Mouse (Mus musculus): ENCODE results near the gene Gm10985. TPM values are rescaled to one million over a fixed set of nuclear protein-coding genes. Genes with fewer than 3 reads are reported as not detected.
A peak's percentile ranks its signal among the peaks of the same experiment; 100 is the strongest.

Gene Gm10985
- polyA plus RNA-seq, 1 experiment from 2014 or later: not detected

DNA sequence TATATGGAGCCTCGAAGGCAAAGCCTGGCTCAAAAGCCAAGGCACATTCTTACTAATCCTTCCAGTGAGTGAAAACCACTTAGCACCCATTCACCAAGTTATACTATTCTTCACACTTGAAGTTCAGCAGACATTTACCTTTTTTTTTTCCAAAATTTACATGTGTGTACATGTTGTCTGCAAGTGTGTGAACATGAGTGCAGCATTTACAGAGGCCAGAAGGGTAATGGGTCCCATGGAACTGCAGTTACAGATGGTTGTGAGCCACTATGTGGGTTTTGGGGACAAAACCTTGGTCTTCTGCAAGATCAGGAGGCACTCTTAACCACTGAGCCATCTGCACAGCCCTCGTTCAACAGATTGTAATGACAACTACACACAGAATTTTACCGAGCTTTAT, 9.9 kb downstream of the Gm10985 start:
- Histone ChIP-seq H3K4me1 (replicated peaks; ENCODE audit: control insufficient read depth, insufficient read depth, low read length) (no peaks in the 10 kb centered on the region), H3K9ac (replicated peaks; ENCODE audit: low read depth, low read length) (no peak overlapping the region), H3K9me3 (ENCODE audit: control insufficient read depth, low read length) (no peaks in the 10 kb centered on the region), H3K27me3 (replicated peaks; ENCODE audit: control insufficient read depth, insufficient read depth, low read length) (no peaks in the 10 kb centered on the region), H3K27ac (ENCODE audit: low read length) (no peak overlapping the region), H3K4me2 (ENCODE audit: low read length) (no peak overlapping the region), H3K4me3 (replicated peaks; ENCODE audit: low read length) (no peak overlapping the region), H3K36me3 (ENCODE audit: control insufficient read depth, insufficient read depth) (peaks cover 11% of the 10 kb centered on the region)
- 84% methylated on average over 3 of the region's 3 CpGs for WGBS
- no peak for ATAC-seq

DNA sequence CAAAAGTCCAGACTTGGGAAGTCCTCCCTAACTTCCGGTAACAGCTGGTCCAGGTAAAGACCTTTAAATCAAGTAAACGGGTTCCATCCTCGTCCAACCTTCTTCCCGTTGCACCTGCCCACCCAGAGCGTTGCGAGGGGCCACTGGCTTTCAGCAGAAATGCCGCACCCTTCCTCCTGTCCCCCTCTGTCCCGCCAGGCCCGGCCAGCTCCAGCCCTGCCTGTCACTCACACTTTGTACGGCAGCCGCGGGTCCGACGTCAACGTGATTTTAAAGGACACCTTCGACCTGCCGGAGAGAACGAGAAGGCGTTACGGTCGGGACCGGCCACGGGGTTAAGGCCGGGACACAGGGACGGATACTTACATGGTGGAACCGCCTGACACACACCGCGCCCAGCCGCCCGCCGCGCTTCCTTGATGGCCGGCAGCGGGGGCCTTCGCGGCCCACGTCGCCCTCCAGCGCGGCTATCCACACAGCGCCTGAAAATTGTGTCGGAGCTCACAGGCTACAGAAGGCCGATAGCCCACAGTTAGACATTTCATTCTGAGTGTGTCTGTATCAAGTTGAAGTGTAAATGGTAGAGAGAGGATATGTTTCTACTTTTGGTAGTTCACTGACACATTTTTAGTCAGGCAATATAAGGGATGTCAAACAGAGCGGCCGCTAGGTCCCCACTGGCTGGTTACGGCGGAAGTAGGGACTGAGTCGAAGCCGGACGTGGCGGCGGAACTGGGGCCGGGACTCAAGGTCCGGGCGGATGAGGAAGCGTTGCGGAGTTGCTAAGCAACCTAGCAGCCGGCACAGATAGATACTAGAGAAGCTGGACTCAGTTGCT, 18.7 kb downstream of the Gm10985 start, which contains the start of gene Ufm1:
TSS of gene Ufm1 (minus strand) at position 448 of the 838 bp plus-strand sequence.
- Histone ChIP-seq H3K36me3 (ENCODE audit: control insufficient read depth, insufficient read depth) (peaks cover 17% of the 10 kb centered on the region), H3K9me3 (ENCODE audit: control insufficient read depth, low read length) (no peaks in the 10 kb centered on the region), H3K27me3 (replicated peaks; ENCODE audit: control insufficient read depth, insufficient read depth, low read length) (no peaks in the 10 kb centered on the region), H3K9ac (replicated peaks; ENCODE audit: low read depth, low read length) (peak within 1 kb of the TSS; percentile 64), H3K4me2 (ENCODE audit: low read length) (peak within 1 kb of the TSS; percentile 63), H3K4me1 (replicated peaks; ENCODE audit: control insufficient read depth, insufficient read depth, low read length) (peaks cover 11% of the 10 kb centered on the region), H3K27ac (ENCODE audit: low read length) (no peak within 1 kb of the TSS), H3K4me3 (replicated peaks; ENCODE audit: low read length) (peak within 1 kb of the TSS; percentile 68)
- ATAC-seq: peak; percentile 99
- under 1% methylated on average over 58 of the region's 58 CpGs for WGBS

DNA sequence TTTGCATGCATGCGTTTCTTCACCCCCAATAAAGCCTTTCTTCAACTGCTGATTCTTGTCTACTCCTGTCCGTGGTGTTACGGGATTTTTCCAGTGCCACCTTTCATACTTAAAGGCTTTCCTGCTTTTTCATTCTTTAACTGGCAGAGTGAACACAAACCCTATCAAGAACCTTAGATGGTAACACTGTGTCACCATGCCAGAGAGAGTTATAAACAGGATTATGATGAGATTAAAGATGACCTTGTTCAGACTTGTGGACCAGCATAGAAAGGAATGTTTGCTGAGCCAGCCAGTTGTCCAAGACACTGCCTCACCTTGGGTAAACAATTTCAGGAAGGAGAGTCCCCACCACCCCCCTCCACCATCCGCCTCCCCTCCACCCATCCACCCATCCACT, 23.3 kb downstream of the Gm10985 start:
- Histone ChIP-seq H3K9ac (replicated peaks; ENCODE audit: low read depth, low read length) (no peak overlapping the region), H3K4me3 (replicated peaks; ENCODE audit: low read length) (no peak overlapping the region), H3K27me3 (replicated peaks; ENCODE audit: control insufficient read depth, insufficient read depth, low read length) (no peaks in the 10 kb centered on the region), H3K36me3 (ENCODE audit: control insufficient read depth, insufficient read depth) (no peaks in the 10 kb centered on the region), H3K27ac (ENCODE audit: low read length) (no peak overlapping the region), H3K4me2 (ENCODE audit: low read length) (no peak overlapping the region), H3K9me3 (ENCODE audit: control insufficient read depth, low read length) (no peaks in the 10 kb centered on the region), H3K4me1 (replicated peaks; ENCODE audit: control insufficient read depth, insufficient read depth, low read length) (peaks cover 8% of the 10 kb centered on the region)
- WGBS: 90% methylated on average over 4 of the region's 4 CpGs
- ATAC-seq: no peak

DNA sequence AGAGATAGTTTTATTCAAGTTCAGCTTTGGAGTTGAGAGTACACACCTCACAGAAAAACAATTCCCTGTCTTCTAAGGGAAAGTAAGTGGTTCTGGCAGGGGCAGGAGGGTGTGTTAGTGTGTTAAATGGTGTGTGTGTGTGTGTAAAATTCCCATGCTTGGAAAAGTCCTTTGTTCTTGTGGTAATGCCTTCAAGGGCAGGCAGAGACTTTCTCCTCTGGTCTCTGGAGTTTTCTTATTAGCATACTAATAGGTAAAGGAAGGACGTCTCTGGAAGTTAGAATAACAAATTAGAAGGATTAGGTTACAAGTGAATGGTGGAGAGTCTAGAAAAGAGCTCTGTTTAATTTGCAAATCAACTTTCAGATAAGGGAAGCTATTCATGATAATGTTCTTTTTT, 24.4 kb downstream of the Gm10985 start:
- 0% methylated on average over 1 of the region's 1 CpGs for WGBS
- no peak overlapping the region for H3K27ac ChIP-seq (ENCODE audit: low read length)
- ATAC-seq: no peak
- no peaks in the 10 kb centered on the region for H3K9me3 ChIP-seq (ENCODE audit: control insufficient read depth, low read length)
- H3K27me3 ChIP-seq (replicated peaks; ENCODE audit: control insufficient read depth, insufficient read depth, low read length): no peaks in the 10 kb centered on the region
- no peak overlapping the region for H3K4me2 ChIP-seq (ENCODE audit: low read length)
- H3K9ac ChIP-seq (replicated peaks; ENCODE audit: low read depth, low read length): no peak overlapping the region
- peaks cover 7% of the 10 kb centered on the region for H3K4me1 ChIP-seq (replicated peaks; ENCODE audit: control insufficient read depth, insufficient read depth, low read length)
- no peaks in the 10 kb centered on the region for H3K36me3 ChIP-seq (ENCODE audit: control insufficient read depth, insufficient read depth)
- no peak overlapping the region for H3K4me3 ChIP-seq (replicated peaks; ENCODE audit: low read length)

DNA sequence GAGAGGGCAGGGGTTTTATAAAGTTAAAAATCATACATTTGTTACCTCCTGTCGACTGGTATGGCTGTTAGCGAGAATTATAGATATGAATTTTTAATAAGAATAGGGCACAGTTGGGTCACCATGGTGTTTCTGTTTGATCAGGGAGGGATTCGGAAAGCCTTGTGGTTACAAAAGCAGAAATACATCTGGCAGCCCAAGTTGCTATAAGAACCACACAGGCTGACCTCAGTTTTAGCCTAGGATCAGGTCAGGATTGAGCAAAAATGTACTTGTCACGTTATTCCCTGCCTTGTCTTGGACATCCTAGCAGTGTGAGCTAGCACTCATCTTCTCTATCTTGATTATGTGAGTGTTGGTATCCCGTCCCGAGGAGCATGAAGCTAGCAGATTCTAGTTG, 25.6 kb downstream of the Gm10985 start:
- H3K9ac ChIP-seq (replicated peaks; ENCODE audit: low read depth, low read length): no peak overlapping the region
- no peaks in the 10 kb centered on the region for H3K9me3 ChIP-seq (ENCODE audit: control insufficient read depth, low read length)
- whole genome bisulfite sequencing: 85% methylated on average over 6 of the region's 6 CpGs
- no peaks in the 10 kb centered on the region for H3K27me3 ChIP-seq (replicated peaks; ENCODE audit: control insufficient read depth, insufficient read depth, low read length)
- no peaks in the 10 kb centered on the region for H3K36me3 ChIP-seq (ENCODE audit: control insufficient read depth, insufficient read depth)
- no peak overlapping the region for H3K27ac ChIP-seq (ENCODE audit: low read length)
- ATAC-seq: no peak
- H3K4me1 ChIP-seq (replicated peaks; ENCODE audit: control insufficient read depth, insufficient read depth, low read length): peaks cover 5% of the 10 kb centered on the region; the same call in 1 of the 2 replicates
- H3K4me2 ChIP-seq (ENCODE audit: low read length): no peak overlapping the region
- no peak overlapping the region for H3K4me3 ChIP-seq (replicated peaks; ENCODE audit: low read length)

DNA sequence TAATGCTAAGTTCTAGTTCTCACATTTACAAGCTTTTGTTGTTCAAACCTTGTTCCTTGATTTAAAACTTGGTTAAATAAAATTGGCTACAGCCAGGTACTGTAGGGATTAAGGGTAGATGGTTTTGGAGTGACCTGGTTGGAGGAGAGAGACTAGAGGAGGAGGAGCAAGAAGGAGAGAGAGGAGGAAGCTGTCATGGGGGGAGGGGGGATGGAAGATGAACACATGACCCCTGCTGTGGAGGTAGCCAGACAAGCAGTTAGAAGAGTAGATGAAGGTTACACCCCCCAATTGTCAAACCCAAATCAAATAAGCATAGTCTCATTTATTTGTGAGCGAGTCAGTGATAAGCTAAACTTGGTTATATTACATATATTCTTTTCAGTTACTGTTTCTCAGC, 26.7 kb downstream of the Gm10985 start:
- Histone ChIP-seq H3K27ac (ENCODE audit: low read length) (no peak overlapping the region), H3K27me3 (replicated peaks; ENCODE audit: control insufficient read depth, insufficient read depth, low read length) (no peaks in the 10 kb centered on the region), H3K9me3 (ENCODE audit: control insufficient read depth, low read length) (no peaks in the 10 kb centered on the region), H3K4me3 (replicated peaks; ENCODE audit: low read length) (no peak overlapping the region), H3K36me3 (ENCODE audit: control insufficient read depth, insufficient read depth) (no peaks in the 10 kb centered on the region), H3K4me1 (replicated peaks; ENCODE audit: control insufficient read depth, insufficient read depth, low read length) (peaks cover 5% of the 10 kb centered on the region; the same call in 1 of the 2 replicates), H3K4me2 (ENCODE audit: low read length) (no peak overlapping the region), H3K9ac (replicated peaks; ENCODE audit: low read depth, low read length) (no peak overlapping the region)
- ATAC-seq: no peak
- WGBS: 93% methylated on average over 1 of the region's 1 CpGs

DNA sequence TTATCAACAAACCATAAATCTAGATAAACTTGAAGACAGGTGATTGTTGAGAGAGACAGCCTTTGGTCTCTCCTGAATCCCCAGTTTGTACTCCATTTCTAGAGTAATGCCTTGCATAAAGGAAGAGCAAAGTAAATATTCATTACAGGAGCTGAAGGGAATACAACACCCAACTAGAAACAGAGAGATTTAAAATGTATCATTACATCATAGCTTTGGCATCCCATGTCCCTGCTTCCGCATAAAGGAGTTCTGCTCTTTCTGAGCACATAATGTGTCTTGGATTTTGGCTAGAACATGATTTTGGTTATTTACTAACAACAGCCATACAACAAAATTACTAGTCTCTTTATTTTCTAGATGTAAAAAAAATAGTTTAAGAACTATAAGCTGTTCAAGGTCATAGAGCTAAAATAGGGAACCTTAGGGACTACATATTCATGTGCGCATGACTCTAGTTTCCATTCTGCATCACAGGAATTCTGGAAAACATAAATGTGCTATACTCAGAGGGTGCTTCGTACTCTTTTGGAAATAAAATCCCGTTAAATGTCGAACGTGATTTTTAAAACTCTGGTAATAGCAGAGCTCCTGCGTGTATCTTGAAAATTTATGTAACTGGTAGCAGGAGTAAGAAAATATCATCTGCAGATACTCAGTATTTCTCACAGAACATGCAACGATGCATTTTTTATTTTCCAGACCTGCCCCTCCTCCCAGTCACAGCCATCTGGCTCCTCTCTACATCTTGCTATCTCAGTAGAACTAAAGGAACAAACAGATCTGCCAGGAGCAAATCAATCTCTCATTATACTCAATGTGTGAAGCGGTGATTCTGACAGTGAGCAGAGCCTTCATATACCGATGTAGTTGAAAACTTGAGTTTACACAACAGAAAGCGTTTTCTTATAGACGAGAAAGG, 46.0 kb downstream of the Gm10985 start:
- H3K9ac ChIP-seq (replicated peaks; ENCODE audit: low read depth, low read length): no peak overlapping the region
- 60% methylated on average over 12 of the region's 12 CpGs for WGBS
- peak overlapping the region; percentile 66 for H3K27ac ChIP-seq (ENCODE audit: low read length)
- H3K9me3 ChIP-seq (ENCODE audit: control insufficient read depth, low read length): no peaks in the 10 kb centered on the region; the same call in 1 of the 2 replicates
- peak; percentile 95 for ATAC-seq
- no peaks in the 10 kb centered on the region for H3K27me3 ChIP-seq (replicated peaks; ENCODE audit: control insufficient read depth, insufficient read depth, low read length)
- no peak overlapping the region for H3K4me2 ChIP-seq (ENCODE audit: low read length)
- H3K4me1 ChIP-seq (replicated peaks; ENCODE audit: control insufficient read depth, insufficient read depth, low read length): no peaks in the 10 kb centered on the region; the same call in 1 of the 2 replicates
- H3K36me3 ChIP-seq (ENCODE audit: control insufficient read depth, insufficient read depth): no peaks in the 10 kb centered on the region
- H3K4me3 ChIP-seq (replicated peaks; ENCODE audit: low read length): no peak overlapping the region

Measured in forebrain, embryonic 16.5 days (tissue).